Mouse (Mus musculus) adrenal gland, adult (tissue): ENCODE results near the gene Kcna5.

Experiments used
- DNase-seq, 2 experiments: peaks; one replicate each; pipeline ENCODE4 v3.0.0; 2022 to 2023; ENCODE audit warnings: low spot score in 1 of 2; ENCODE audit not compliant: inconsistent age in 2 of 2

Gene Kcna5

DNA sequence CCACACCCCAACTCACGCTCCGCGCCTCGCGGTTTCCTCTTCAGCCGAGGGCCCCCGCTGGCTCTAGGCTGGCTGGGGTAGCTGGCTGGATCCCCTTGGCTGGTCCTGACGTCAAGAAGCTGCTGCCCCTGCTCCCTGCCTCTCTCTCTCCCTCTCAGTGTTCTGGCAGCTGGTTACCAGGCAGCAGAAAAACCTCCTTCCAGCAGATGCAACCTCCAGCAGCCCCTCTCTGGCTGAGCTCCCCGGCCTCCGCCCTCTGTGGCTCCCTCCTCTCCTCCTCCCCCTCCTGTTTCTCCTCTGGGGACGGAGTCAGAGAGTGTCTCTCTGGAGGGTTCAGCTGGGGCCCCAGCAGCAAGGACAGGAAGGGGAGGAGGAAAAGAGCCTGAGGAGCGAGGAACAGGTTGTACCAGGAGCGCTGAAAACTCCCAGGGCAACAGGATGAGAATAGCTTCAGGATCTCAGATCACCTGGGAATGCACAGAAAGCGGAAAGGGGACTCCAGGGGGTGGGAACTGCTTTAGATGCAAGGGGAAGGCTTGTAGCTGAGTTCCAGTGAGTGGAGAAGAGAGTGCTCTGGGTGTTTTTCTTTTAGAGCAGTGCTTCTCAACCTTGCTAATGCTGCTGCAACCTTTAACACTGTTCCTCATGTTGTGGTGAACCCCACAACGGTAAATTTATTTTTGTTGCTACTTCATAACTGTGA, at the start of gene Kcna5:
Gene Kcna5 (minus strand): TSS at position 205 of the 703 bp plus-strand sequence.
- DNase-seq = peak; percentile 17 to 35

DNA sequence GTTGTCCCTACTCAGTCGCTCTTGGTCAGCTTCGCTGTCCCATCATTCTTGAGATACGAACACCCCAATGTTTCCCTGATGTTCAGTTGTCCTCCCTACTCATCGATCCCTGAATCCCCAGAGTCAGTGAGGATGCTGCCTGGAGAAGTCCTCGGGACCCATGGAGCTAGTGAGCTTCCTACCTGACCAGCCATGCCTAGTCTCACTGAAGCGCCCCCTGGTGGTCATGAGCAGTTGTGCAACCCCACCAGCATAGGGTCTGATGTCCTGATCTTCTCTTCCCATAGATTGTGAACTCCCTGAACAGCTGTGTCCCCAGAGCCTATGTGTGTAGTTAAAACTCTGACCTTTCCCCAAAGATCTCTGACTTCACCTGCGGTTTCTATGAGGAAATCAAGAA, 47.9 kb upstream of the Kcna5 start:
- peak; percentile 37 to 74 for DNase-seq

DNA sequence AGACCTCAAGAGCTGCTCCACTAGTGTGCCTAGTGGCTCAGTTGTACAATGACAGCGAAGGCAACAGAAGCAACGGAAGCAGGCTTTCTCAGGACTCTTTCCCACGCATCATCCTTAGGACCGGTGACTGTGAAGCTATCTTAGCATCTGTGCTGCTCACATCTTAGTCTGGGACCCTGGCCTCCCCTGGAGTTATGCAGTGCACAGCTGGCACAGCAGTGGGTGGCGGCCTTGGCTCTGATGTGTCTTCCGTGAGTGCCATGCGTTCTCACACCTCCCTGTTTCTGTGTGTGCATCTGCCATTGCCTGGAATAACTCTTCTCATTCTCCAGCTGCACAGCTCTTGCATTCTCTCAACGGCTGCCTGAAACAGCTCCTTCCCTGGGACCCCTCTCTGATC, 46.4 kb upstream of the Kcna5 start:
- DNase-seq = no peak

DNA sequence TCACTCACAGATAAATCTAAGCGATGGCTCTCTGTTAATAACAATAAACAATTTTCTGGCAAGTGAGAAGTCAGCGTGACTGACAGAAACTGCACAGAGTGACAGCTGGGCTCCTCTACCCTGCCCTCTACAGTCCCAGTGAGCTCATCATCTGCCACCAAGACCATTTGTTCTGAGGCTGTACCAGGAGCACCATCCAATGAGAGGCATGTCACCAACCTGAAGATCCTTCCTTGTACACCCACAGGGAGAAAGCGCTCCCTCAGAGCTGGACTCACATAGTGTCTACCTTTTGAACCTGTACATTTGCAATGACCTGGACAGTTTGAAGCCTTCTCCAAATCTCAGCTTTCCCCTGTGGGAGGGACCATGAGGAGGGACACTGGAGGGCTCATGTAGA, 45.4 kb upstream of the Kcna5 start:
- no peak for DNase-seq

- DNase-seq = no peak
These were observed 42.2 kb upstream of the Kcna5 start for GRCm38 (mm10) chr6:126577415-126577814.

DNA sequence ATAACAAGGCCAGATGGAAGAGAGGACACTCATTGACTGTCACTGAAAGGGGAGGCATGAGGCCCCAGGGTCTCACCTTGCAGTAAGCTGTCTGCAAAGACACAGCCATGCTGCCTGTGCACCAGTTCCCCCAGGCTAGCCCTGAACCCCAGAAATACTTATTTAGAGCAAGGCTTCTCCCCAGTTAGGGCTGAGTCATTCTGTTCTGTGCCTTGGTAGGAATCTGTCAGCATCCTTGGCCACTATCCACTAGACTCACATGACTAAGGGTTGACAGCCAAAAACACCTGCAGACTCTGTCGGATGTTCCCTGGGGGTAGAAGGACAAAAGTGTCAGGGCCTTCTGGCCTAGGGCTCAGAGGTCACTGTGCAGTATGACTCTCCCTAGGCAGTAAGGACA, 41.4 kb upstream of the Kcna5 start:
- no peak for DNase-seq

DNA sequence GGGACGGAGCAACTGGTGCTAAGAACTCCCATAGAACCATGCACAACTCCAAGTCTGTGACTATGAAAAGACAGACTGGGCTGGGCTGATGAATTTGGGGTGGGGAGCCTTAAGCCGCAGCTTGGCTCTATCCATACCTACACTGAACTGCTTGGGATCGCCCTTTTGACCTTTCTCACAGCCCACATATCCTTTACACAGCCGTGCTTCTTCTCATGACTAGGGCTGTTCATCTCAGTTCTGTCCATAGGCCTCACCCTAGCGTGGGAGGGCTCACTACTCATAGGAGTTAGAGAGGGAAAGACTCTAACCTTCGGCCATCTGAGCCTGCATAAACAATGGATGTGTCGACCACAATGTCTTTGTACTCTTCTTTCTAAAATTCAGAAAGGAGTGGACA, 39.6 kb upstream of the Kcna5 start:
- DNase-seq = no peak

DNA sequence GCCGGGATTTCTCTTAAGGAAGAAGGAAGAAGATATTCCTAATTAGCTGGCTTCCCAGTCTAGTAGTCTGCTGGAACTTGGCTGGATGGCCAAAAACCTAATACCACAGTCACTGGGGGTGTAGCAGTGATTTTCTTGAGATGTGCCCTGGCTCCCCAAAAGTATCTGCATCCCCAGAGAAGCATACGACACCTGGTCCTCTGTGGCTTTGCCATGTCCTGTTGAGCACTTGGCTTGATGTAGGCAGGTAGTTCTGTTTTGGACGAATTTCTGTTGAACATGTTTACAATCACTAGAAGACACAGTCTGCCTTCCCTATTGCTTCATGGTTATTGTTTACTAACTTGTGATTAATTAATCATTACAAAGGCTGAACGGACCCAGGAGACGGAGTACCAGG, 37.8 kb upstream of the Kcna5 start:
- DNase-seq = no peak

- peak; percentile 38 to 50 for DNase-seq
These were observed 34.6 kb upstream of the Kcna5 start for GRCm38 (mm10) chr6:126569809-126570208.

GRCm38 (mm10) chr6:126568046-126568830, 33.0 kb upstream of the Kcna5 start:
- DNase-seq = no peak

DNA sequence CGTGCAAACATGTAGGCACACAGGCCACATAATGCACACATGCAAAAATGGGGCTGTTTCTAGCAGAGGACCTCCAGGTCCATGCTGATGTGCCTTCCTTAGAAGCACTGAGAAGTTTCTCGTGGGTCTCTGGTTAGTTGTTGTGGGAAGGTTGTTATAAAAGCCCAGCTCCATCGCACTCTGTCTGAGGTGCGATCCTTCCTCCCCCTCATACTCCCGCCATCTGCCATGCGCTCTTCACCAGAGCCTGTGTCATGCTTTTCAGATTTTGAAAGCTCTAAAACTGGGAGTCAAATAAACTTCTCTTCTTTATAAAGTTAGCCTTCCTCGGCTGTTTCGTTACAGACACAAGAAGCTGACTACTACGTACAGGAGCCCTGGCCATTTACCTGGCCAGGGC, 32.1 kb upstream of the Kcna5 start:
- DNase-seq = no peak

DNA sequence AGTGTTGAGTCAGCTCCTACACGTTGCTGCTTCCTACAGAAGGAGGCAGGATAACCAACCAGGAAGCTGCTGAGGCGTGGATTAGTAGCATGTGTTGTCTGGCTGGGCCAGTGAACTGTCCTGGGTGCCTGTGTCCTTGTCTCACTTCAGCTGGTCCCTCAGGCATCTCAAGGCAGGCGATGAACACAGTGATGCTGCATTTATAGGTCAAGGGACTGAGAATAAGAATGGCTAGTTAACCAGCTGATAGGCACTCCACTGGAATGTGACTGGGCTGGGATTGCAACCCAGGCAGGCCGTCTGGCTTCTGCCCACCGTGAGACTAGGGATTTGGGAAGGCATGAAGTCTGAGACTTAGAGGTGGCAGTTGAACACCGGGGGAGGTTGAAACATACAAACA, 29.2 kb upstream of the Kcna5 start:
- no peak for DNase-seq

DNA sequence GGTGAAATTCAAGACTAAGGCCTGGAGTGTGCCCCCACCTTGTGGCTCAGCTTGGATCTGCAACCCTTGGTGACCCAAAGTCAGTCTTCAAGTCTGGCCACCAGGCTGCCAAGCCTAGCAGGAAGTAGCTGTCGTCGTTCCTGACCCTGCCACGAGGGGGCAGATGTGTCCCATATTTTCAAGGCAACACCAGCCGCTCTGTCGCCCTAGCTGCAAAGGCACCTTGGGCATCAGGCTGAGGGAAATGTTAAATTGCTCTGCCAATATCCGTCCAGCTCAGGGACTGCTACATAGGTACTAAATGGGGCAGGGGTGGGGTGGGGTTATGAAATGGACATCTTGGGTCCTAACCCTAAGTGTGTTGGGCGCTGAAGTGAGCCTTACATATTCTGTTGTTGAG, 28.7 kb upstream of the Kcna5 start:
- DNase-seq = peak; percentile 78 to 94

DNA sequence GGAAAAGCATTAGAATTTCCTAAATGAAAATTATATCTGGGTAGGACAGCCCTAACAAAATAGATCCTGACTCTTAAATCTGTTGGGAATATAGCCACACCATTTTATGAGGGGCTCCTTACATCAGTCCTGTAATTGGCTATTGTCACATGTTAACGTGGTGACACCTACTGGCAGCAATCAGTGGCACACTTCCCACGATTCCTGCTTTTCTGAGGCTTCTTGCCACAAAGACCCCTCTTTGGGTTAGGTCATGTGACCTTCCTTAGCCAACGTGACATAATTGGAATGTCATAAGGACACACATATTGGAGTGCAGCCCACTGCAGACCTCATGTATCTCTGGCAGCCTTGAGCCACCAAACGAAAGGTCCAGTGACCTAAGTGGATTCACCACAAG, 26.5 kb upstream of the Kcna5 start:
- DNase-seq = no peak

GRCm38 (mm10) chr6:126560696-126561095, 25.5 kb upstream of the Kcna5 start:
- DNase-seq = no peak

DNA sequence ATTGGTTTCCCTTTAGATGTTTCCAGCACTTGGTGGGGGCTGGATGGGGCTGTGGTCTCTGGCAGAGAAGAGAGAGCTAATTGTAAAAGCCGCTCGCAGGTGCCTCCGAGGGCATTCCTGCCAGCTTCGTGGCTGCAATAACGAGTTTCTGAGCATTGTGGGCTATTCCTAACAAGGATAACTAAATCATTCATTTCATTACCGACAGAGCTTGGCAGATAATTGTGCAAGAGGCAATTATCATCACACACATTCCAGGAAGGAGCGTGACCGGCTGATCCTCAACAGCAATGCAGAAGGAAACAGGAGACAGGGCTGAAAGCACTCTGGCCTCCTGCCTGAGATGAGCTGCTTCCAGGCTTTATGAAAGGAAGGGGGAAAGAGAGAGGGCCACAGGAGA, 24.8 kb upstream of the Kcna5 start:
- DNase-seq = no peak

GRCm38 (mm10) chr6:126558276-126558675, 23.1 kb upstream of the Kcna5 start:
- DNase-seq = no peak

GRCm38 (mm10) chr6:126553812-126554211, 18.6 kb upstream of the Kcna5 start:
- DNase-seq = peak; percentile 19 to 53

- DNase-seq = peak; percentile 18 to 69
These were observed 16.7 kb upstream of the Kcna5 start for GRCm38 (mm10) chr6:126551862-126552395.

GRCm38 (mm10) chr6:126544107-126545036, 9.2 kb upstream of the Kcna5 start:
- DNase-seq = no peak

DNA sequence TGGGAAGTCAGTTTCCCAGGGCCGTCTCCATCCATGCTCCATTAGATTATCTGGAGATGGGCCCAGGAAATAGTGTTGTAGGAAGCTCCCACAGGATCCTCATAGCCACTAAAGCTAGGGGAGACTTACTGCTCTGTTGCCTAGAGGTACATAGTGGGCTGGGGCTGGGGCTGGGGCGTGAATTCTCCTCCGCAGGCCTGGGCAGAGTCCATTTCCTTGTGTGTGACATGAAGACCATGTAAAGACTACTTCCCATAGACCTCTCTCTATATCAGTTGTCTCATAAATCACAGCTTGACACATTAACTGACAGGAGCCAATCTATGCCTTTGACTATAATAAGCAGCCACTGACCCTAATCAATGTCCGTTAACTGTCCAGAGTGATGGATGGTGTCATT, 7.5 kb upstream of the Kcna5 start:
- DNase-seq = no peak
